Mouse (Mus musculus): ENCODE data around the gene Sptbn4.
"Not testable (repeated sequence)": the region's sequence is repeated elsewhere in the genome, so short reads cannot be mapped to it uniquely, and the experiment has no call there.

Gene Sptbn4

GRCm38 (mm10) chr7:27447419-27448286 lies at the start of gene Sptbn4, which contains the start of gene Blvrb:
Gene Sptbn4, minus strand, starts transcription at chr7:27447686.
Gene Blvrb, plus strand, starts transcription at chr7:27447978.
- peak; percentile 95 to 97 for DNase-seq (ENCODE audit: low spot score in 2 of 2)

- DNase-seq (ENCODE audit: low spot score in 2 of 2), result not testable (repeated sequence)
These were observed 47.3 kb upstream of the Sptbn4 start for GRCm38 (mm10) chr7:27494659-27495367.

DNA sequence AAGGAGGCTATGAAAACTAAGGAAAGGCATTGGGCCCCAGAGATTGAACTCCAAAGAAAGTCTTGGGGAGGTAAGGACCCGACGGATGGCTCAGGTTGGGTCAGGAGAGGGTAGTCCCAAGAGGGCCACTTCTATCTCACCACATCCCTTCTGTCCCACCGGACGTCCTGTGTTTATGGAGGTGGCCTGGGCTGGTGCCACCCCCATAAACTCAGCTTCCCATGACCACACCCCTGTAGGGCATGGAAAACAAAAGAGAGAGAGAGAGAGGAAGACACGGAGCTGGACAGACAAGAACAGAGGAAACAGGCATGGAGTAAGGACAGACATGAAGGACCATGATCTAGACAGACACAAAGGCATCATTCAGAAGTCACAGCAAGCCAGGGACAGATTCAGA lies 46.0 kb upstream of the Sptbn4 start:
- no peak for DNase-seq (ENCODE audit: low spot score in 2 of 2)

DNA sequence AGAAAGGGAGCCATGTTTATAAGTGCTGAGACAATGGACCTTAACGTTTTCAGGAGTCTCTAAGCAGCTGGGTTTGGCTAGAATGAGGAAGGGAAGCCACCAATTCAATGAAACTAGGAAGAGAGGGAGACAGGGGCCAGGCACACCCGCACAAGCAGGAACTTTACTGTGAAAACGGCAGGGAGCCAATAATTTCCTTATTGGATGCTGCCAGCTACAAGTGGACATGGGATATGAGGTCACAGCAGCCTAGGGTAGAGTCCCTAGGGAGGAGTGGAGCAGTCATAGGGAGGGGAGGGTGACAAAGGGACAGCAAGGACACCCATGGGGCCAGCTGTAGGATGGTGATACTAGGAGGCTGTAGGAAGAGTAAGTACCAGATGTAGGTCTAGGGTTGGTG lies 45.5 kb upstream of the Sptbn4 start:
- DNase-seq (ENCODE audit: low spot score in 2 of 2), result no peak

DNA sequence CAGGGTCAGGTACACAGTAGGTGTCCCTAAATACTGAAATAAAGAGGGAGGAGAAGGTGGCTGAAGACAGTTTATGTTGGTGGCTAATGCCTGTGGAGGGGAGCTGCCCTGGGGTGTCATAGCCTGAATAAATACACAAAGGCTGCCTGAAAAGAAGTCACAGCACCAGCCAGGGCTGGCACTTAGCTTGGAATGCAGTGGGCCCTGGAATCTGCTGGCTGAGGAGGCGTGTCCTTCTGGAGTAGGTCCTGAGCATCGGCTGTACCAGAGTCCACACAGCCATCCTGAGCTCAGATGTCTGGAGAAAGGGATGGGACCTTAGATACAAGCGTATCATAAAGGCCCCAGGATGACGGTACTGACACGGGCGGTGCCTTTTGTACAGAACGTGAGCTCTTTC lies 44.4 kb upstream of the Sptbn4 start:
- DNase-seq (ENCODE audit: low spot score in 2 of 2), result no peak

DNA sequence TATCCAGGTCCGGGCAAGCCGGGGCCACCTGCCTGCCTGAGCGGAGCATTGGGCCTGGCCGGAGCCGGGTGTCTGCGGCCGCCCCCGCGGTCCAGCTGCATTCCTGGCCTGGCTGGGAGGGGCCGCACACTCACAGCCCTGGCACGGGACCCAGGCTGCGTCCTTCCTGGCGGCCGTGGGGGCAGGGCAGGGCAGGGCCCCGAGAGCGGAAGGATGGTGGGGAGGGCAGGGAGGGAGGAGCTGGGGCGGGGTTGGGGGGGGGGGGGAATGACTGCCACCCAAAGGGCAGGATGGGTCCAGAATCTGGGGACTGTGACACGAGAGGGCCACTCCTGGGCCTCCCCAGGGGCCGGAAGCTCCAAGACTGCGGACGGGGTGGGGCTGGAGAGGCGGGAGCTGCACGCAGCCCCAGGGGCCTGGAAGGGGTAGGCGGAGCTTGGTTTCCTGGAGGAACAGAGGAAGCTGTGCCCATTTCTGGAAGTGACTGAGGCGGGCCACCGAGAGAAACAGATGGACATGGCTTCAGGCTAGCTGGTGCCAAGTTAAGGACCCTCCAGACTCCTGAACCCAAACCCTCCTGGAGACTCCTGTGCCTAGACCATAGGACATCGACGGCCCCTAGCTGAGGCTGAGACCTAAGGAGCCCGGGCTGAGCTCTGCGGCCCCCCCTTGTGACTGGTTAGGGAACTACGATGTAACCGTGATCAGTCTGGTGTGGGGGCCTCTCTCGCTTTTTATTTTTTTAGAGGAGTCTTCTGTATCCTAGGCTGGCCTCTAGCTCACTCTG lies 43.2 kb upstream of the Sptbn4 start:
- peak; percentile 81 to 86 for DNase-seq (ENCODE audit: low spot score in 2 of 2)

GRCm38 (mm10) chr7:27490227-27490542 lies 42.7 kb upstream of the Sptbn4 start:
- DNase-seq (ENCODE audit: low spot score in 2 of 2), result no peak

DNA sequence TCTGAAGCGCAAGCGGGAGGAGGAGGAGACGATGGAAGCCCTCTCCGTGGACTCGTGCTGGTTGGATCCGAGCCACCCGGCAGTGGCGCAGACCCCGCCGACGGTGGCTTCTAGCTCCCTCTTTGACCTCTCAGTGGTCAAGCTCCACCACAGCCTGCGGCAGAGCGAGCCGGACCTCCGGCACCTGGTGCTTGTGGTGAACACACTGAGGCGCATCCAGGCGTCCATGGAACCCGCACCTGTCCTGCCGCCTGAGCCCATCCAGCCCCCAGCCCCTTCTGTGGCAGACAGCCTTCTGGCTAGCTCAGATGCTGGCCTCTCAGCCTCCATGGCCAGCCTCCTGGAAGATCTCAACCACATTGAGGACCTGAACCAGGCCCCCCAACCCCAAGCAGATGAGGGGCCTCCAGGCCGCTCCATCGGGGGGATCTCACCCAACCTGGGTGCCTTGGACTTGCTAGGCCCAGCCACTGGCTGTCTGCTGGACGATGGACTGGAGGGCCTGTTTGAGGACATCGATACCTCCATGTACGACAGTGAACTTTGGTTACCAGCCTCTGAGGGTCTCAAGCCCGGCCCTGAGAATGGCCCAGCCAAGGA lies 41.9 kb upstream of the Sptbn4 start:
- no peak for DNase-seq (ENCODE audit: low spot score in 2 of 2)

DNA sequence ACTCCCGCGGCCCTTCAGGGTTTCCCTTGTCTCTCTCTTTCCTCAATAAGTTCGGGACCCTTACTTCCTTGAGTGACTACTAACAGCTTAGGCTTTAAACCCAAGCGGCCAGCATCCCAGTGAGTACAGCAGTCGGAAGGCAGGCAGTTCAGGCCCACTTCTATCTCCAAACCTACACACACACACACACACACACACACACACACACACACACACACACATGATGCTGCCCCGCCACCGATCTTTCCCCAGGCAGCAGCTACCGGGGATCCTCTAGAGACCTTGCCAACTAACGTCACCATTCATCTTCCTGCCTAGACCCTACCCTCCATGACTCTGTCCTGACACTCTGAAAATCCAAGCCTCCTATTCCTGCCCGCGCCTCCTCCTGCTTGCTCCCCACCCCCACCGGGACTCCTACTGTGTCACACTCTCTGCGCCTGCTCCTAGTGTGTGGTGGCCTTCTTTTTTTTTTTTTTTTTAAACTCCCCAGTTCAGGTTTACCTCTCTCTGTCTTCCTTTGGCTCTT lies 40.3 kb upstream of the Sptbn4 start:
- peak; percentile 69 to 75 for DNase-seq (ENCODE audit: low spot score in 2 of 2)

DNA sequence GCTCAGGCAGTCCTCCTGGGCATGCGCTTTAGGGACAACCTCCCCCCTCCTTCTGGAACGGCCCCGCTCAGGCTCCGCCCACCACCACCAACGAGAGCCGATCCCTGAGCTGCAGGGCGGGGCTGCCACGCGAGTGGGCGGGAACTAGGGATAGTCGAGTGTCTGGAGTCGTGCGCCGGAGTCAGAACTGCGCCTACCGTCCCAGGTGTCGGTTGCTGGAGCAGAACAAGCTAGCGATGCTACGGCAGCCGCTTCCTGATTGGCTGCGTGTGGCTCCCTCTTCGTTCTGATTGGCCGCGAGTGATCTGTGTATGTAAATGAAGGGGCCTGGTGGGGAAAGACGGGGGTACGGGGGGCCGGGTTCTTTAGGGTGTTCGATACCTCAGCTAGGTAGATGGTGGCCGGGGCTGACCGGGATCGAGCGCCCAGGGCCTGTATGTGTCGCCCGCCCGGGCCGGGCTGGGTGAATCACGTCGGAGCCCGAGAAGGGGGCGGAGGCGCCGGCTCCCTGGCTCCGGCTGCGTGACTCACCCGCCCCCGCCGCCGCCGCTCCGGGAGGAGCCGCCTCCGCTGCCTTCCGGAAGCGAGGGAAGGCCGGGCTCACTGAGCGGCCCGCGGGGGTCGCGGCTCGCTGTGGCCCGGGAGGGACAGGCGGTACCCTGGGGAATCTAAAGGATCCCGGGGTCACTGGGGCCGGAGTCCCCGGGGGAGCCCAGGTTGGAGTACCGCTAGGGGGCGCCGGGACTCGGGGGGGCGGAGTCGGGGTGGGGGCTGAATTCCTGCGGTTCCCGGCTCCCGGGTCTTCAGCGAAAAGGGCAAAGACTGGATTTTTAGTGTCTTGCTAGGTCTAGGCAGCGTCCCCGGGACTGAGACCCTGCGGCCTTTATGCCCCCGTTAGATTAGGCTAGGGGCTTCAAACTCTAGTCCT lies 39.5 kb upstream of the Sptbn4 start, which contains the start of gene Sertad1:
TSS of gene Sertad1 (plus strand) at position 141 of the 928 bp plus-strand sequence.
- DNase-seq (ENCODE audit: low spot score in 2 of 2), result peak; percentile 99 to 100

- peak; percentile 7 to 15 for DNase-seq (ENCODE audit: low spot score in 2 of 2)
These were observed 38.8 kb upstream of the Sptbn4 start for GRCm38 (mm10) chr7:27486102-27486769.

- no peak for DNase-seq (ENCODE audit: low spot score in 2 of 2)
These were observed 36.4 kb upstream of the Sptbn4 start for GRCm38 (mm10) chr7:27483860-27484259.

DNA sequence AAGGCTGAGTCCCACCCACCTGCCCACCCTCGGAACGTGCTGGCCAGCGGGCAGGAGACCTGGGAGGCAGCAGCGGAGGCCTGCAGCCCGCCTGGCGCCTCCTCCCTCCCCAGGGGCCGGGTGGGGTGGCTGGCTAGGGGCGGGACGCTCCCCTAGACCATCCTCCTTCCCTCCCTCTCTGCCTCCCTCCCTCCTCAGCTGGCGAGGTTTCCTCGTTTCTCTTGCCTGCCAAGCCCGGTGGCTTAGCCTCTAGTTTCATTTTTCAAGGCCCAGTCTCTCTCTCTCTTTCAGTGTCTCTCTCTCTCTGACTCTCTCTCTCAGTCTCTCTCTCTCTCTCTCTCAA lies 34.1 kb upstream of the Sptbn4 start:
- peak; percentile 54 to 61 for DNase-seq (ENCODE audit: low spot score in 2 of 2)

DNA sequence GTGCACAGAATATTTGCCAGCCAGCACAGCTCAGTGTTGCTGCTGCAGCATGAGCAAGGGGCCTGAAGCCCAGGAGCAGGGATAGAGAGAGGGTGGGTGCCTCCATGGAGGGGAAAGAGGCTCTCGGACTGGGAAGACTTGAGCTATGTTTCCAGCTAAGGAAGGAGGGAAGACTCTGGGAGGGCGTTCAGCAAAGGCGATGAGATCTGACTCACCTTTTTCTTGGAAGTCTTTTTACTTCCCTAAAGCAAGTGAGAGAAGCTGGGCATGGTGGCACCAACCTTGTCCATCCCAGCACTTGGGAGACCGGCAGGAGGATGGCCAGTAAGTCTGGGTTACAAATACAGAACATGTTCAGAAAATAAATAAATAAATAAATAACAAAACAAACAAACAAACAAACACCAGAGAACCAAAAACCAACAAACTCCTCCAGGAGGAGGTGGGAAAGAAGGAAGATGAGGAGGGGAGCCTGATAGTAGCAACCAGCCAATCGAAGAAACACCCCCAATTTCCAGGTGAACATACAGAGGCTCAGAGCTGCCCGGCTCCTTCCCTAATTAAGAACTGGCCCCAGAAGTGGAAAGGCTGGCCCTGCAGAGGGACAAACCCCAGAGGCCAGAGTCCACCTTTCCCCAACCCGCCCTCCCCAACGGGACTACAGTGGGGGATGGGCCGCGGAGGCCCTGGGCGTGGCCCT lies 33.6 kb upstream of the Sptbn4 start:
- peak in 1 of 2 experiments; percentile 10 for DNase-seq (ENCODE audit: low spot score in 2 of 2)

DNA sequence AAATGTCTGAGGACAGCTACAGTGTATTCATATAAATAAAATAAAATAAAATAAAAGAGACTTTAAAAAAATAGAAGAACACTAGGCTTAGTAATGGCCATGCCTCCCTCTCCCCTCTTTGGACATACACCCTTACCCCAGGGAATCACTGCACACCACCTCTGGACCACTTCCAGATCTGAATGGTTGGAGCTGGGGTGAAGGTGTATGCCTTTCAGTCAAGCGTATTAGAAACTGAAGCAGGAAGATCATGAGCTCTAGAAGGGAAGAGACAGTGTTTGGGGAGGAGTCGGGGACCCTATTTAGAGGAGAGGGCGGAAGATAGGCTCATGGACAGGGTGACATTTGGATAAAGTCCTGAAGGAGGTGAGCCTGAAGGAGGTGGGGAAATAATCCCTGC lies 33.0 kb upstream of the Sptbn4 start:
- DNase-seq (ENCODE audit: low spot score in 2 of 2), result no peak

- no peak for DNase-seq (ENCODE audit: low spot score in 2 of 2)
These were observed 32.3 kb upstream of the Sptbn4 start for GRCm38 (mm10) chr7:27479750-27480149.

DNA sequence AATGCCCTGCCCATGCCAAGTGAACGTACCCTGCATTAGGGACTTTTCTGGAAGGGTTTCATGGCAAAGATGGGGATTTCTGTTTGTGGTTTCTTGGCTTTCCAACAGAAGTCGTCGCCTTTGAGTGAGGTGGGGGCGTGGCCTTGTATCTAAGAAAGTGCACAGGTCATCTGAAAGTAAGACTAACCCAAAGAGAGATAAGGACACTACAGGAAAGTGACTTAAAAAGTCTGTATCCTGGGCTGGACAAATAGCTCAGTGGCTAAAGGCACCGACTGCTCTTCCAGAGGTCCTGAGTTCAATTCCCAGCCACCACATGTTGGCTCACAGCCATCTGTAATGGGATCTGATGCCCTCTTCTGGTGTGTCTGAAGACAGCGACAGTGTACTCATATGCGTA lies 31.1 kb upstream of the Sptbn4 start:
- no peak for DNase-seq (ENCODE audit: low spot score in 2 of 2)

DNA sequence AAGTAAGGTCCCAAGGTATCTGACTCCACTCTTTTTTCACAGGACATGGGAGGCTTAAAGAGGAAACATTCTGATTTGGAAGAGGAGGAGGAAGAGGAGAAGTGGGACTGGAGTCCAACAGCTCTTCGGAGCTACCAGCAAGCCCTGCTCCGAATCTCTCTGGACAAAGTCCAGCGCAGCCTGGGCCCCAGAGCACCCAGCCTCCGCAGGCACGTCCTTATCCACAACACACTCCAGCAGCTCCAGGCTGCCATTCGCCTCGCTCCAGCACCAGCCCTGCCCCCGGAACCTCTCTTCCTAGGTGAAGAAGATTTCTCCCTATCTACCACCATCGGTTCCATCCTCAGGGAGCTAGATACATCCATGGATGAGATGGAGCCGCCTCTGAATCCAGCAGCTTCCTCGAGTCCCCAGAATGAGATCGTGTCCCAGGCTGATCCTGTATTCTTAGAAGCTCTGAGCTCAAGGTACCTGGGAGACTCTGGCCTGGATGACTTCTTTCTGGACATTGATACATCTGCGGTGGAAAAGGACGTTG lies 28.7 kb upstream of the Sptbn4 start:
- DNase-seq (ENCODE audit: low spot score in 2 of 2), result no peak

GRCm38 (mm10) chr7:27475596-27475995 lies 28.1 kb upstream of the Sptbn4 start:
- no peak for DNase-seq (ENCODE audit: low spot score in 2 of 2)
